Mouse (Mus musculus) midbrain, embryonic 10.5 days (tissue): Measurements from ENCODE around the gene Smco3. TPM values are rescaled to one million over a fixed set of nuclear protein-coding genes. Genes with fewer than 3 reads are reported as not detected.

Experiments used
- microRNA-seq: library from miRNA; unstranded; fragments of <30 nt; microRNA quantifications from one replicate; pipeline ENCODE4, GENCODE M21; 2017
- polyA plus RNA-seq: library from polyadenylated mRNA; unstranded; fragments of >200 nt; fragmentation: Nextera tagmentation; extraction: Ambion mirVana; gene quantifications from 2 replicates; pipeline ENCODE4 v1.2.1, GENCODE M21; 2016

The Smco3 gene
- polyA plus RNA-seq, 1 experiment from 2014 or later, result not detected

Small RNA genes within 50 kb of the gene (microRNA-seq; reads per million reads assigned to microRNA genes)
- not detected for gene Gm44364

Other genes starting within 250 kb of the Smco3 start
- 1.2 and 1.5 TPM in 2 replicates for gene Plbd1, start 173.5 kb downstream of the Smco3 start, polyA plus RNA-seq
- gene Gucy2c, start 53.7 kb downstream of the Smco3 start, polyA plus RNA-seq, result 0.10 TPM in 1 of 2 replicates, not detected in the other
- 0.52 and 0.53 TPM in 2 replicates for gene Hist4h4, start 31.0 kb downstream of the Smco3 start, polyA plus RNA-seq
- gene H2afj, start 27.2 kb downstream of the Smco3 start, polyA plus RNA-seq, result 97.4 and 102 TPM in 2 replicates
- 1.4 and 3.5 TPM in 2 replicates for gene BC049715, start 7.8 kb downstream of the Smco3 start, polyA plus RNA-seq
- 156 and 160 TPM in 2 replicates for gene Wbp11, start 7.2 kb downstream of the Smco3 start, polyA plus RNA-seq
- 1.3 and 1.4 TPM in 2 replicates for gene Art4, start 22.3 kb upstream of the Smco3 start, polyA plus RNA-seq
- gene Mgp, start 40.4 kb upstream of the Smco3 start, polyA plus RNA-seq, result 1.1 and 1.5 TPM in 2 replicates
- not detected in 2 replicates for gene Erp27, start 86.7 kb upstream of the Smco3 start, polyA plus RNA-seq
- gene Pde6h, start 88.4 kb upstream of the Smco3 start, polyA plus RNA-seq, result not detected in 2 replicates
- 25.0 and 26.0 TPM in 2 replicates for gene Arhgdib, start 106.4 kb upstream of the Smco3 start, polyA plus RNA-seq